Mouse (Mus musculus) heart, embryonic 10.5 days (tissue): ENCODE data around the gene Prps1l1. TPM values are rescaled to one million over a fixed set of nuclear protein-coding genes. Genes with fewer than 3 reads are reported as not detected.

Experiments
- DNase-seq: peaks from one replicate; pipeline ENCODE4 v3.0.0-alpha.2; 2017; ENCODE audit warnings: low spot score
- H3K27ac ChIP-seq: fragments of 300-500 bp; sonication (generic); 2 replicates; pipeline ENCODE4 v1.5.1; 2016; ENCODE audit warnings: mild to moderate bottlenecking
- H3K27me3 ChIP-seq: fragments of 300-500 bp; sonication (generic); 2 replicates; pipeline ENCODE4 v1.6.1; 2016; ENCODE audit warnings: mild to moderate bottlenecking; ENCODE audit not compliant: poor library complexity, insufficient read depth, severe bottlenecking
- H3K36me3 ChIP-seq: fragments of 300-500 bp; sonication (generic); 2 replicates; pipeline ENCODE4 v1.6.1; 2016; ENCODE audit warnings: mild to moderate bottlenecking, moderate library complexity
- H3K4me1 ChIP-seq: fragments of 300-500 bp; sonication (generic); 2 replicates; pipeline ENCODE4 v1.6.1; 2016; ENCODE audit warnings: mild to moderate bottlenecking
- H3K4me3 ChIP-seq: fragments of 300-500 bp; sonication (generic); 2 replicates; pipeline ENCODE4 v1.5.1; 2016; ENCODE audit warnings: mild to moderate bottlenecking, moderate library complexity
- H3K9me3 ChIP-seq: fragments of 300-500 bp; sonication (generic); 2 replicates; pipeline ENCODE4 v1.6.1; 2016; ENCODE audit warnings: mild to moderate bottlenecking, moderate library complexity
- WGBS: fragments of 180-500 bp; shearing (Covaris S2); methylation state at CpG from one replicate; pipeline ENCODE4 v1.1.7; 2016; 5-methylcytosine and 5-hydroxymethylcytosine counted together
- polyA plus RNA-seq: library from polyadenylated mRNA; unstranded; fragments of >200 nt; fragmentation: Nextera tagmentation; extraction: Ambion mirVana; gene quantifications from 2 replicates; pipeline ENCODE4 v1.2.1, GENCODE M21; 2016

Gene Prps1l1
- polyA plus RNA-seq, 1 experiment from 2014 or later: not detected

GRCm38 (mm10) chr12:35008340-35009137, 24.0 kb downstream of the Prps1l1 start:
- DNase-seq: no peak
- WGBS: 75% methylated on average over 11 of the region's 11 CpGs
- no peak overlapping the region for H3K4me3 ChIP-seq
- no peaks in the 10 kb centered on the region for H3K27me3 ChIP-seq
- H3K4me1 ChIP-seq: no peaks in the 10 kb centered on the region
- no peak overlapping the region for H3K27ac ChIP-seq
- no peaks in the 10 kb centered on the region for H3K36me3 ChIP-seq
- H3K9me3 ChIP-seq: no peaks in the 10 kb centered on the region

GRCm38 (mm10) chr12:35011462-35011861, 26.9 kb downstream of the Prps1l1 start:
- no peak for DNase-seq

GRCm38 (mm10) chr12:35013950-35014349, 29.4 kb downstream of the Prps1l1 start:
- no peaks in the 10 kb centered on the region for H3K27me3 ChIP-seq
- no peak overlapping the region for H3K4me3 ChIP-seq
- no peaks in the 10 kb centered on the region for H3K4me1 ChIP-seq
- no peaks in the 10 kb centered on the region for H3K36me3 ChIP-seq
- no peak overlapping the region for H3K27ac ChIP-seq
- WGBS: 48% methylated on average over 2 of the region's 2 CpGs
- DNase-seq: no peak
- H3K9me3 ChIP-seq: no peaks in the 10 kb centered on the region

More at GRCm38 (mm10) chr12:35011462-35011861, 26.9 kb downstream of the Prps1l1 start:
- Histone ChIP-seq H3K27ac (no peak overlapping the region), H3K36me3 (no peaks in the 10 kb centered on the region), H3K27me3 (no peaks in the 10 kb centered on the region), H3K4me1 (no peaks in the 10 kb centered on the region), H3K9me3 (no peaks in the 10 kb centered on the region), H3K4me3 (no peak overlapping the region)
- WGBS: 71% methylated on average over 1 of the region's 1 CpGs

- no peak for DNase-seq
- H3K4me1 ChIP-seq: no peaks in the 10 kb centered on the region
- H3K27me3 ChIP-seq: no peaks in the 10 kb centered on the region
- no peaks in the 10 kb centered on the region for H3K9me3 ChIP-seq
- H3K27ac ChIP-seq: no peak overlapping the region
- H3K36me3 ChIP-seq: no peaks in the 10 kb centered on the region
- WGBS: 52% methylated on average over 3 of the region's 3 CpGs
- no peak overlapping the region for H3K4me3 ChIP-seq
Observed at GRCm38 (mm10) chr12:35016056-35016455, 31.5 kb downstream of the Prps1l1 start.

GRCm38 (mm10) chr12:35016481-35017250, 32.1 kb downstream of the Prps1l1 start:
- no peak for DNase-seq
- no peaks in the 10 kb centered on the region for H3K9me3 ChIP-seq
- no peak overlapping the region for H3K27ac ChIP-seq
- H3K4me1 ChIP-seq: no peaks in the 10 kb centered on the region
- no peaks in the 10 kb centered on the region for H3K36me3 ChIP-seq
- WGBS: 83% methylated on average over 9 of the region's 9 CpGs
- no peaks in the 10 kb centered on the region for H3K27me3 ChIP-seq
- H3K4me3 ChIP-seq: no peak overlapping the region

- H3K27me3 ChIP-seq: no peaks in the 10 kb centered on the region
- H3K4me1 ChIP-seq: no peaks in the 10 kb centered on the region
- WGBS: 79% methylated on average over 9 of the region's 9 CpGs
- H3K36me3 ChIP-seq: no peaks in the 10 kb centered on the region
- H3K4me3 ChIP-seq: no peak overlapping the region
- H3K27ac ChIP-seq: no peak overlapping the region
- no peaks in the 10 kb centered on the region for H3K9me3 ChIP-seq
- no peak for DNase-seq
Observed at GRCm38 (mm10) chr12:35018679-35019237, 34.2 kb downstream of the Prps1l1 start.

GRCm38 (mm10) chr12:35021285-35021684, 36.7 kb downstream of the Prps1l1 start:
- Histone ChIP-seq H3K27ac (no peak overlapping the region), H3K9me3 (no peaks in the 10 kb centered on the region), H3K4me3 (no peak overlapping the region), H3K27me3 (no peaks in the 10 kb centered on the region), H3K4me1 (no peaks in the 10 kb centered on the region), H3K36me3 (no peaks in the 10 kb centered on the region)
- no peak for DNase-seq
- 73% methylated on average over 9 of the region's 9 CpGs for WGBS

GRCm38 (mm10) chr12:35022066-35022465, 37.5 kb downstream of the Prps1l1 start:
- no peak overlapping the region for H3K27ac ChIP-seq
- H3K9me3 ChIP-seq: no peaks in the 10 kb centered on the region
- H3K4me3 ChIP-seq: no peak overlapping the region
- no peaks in the 10 kb centered on the region for H3K4me1 ChIP-seq
- 56% methylated on average over 10 of the region's 10 CpGs for WGBS
- H3K36me3 ChIP-seq: no peaks in the 10 kb centered on the region
- no peaks in the 10 kb centered on the region for H3K27me3 ChIP-seq
- DNase-seq: no peak

GRCm38 (mm10) chr12:35025916-35026432, 41.4 kb downstream of the Prps1l1 start:
- WGBS: 70% methylated on average over 4 of the region's 4 CpGs

GRCm38 (mm10) chr12:35027533-35027932, 43.0 kb downstream of the Prps1l1 start:
- Histone ChIP-seq H3K4me3 (no peak overlapping the region), H3K27me3 (no peaks in the 10 kb centered on the region), H3K4me1 (no peaks in the 10 kb centered on the region), H3K9me3 (no peaks in the 10 kb centered on the region), H3K36me3 (no peaks in the 10 kb centered on the region), H3K27ac (no peak overlapping the region)
- WGBS: 66% methylated on average over 1 of the region's 1 CpGs
- no peak for DNase-seq

More at GRCm38 (mm10) chr12:35025916-35026432, 41.4 kb downstream of the Prps1l1 start:
- no peak for DNase-seq
- no peaks in the 10 kb centered on the region for H3K36me3 ChIP-seq
- H3K4me1 ChIP-seq: no peaks in the 10 kb centered on the region
- no peak overlapping the region for H3K4me3 ChIP-seq
- H3K9me3 ChIP-seq: no peaks in the 10 kb centered on the region
- H3K27me3 ChIP-seq: no peaks in the 10 kb centered on the region
- no peak overlapping the region for H3K27ac ChIP-seq
